Mouse (Mus musculus): ENCODE data around the gene Zfp341. TPM values are rescaled to one million over a fixed set of nuclear protein-coding genes. Genes with fewer than 3 reads are reported as not detected.

The Zfp341 gene
- polyA plus RNA-seq, 1 experiment: 3.4 TPM

GRCm38 (mm10) chr2:154642005-154642459 is 28.9 kb downstream of the Zfp341 start:
- Histone ChIP-seq H3K36me3 (ENCODE audit: control insufficient read depth, insufficient read depth) (peaks cover 4% of the 10 kb centered on the region), H3K4me3 (no peak overlapping the region), H3ac (ENCODE audit: control insufficient read depth, insufficient read length) (no peak overlapping the region), H3K4me2 (ENCODE audit: low read depth) (no peak overlapping the region), H3K79me2 (ENCODE audit: control insufficient read depth, insufficient read depth) (no peaks in the 10 kb centered on the region), H3K27me3 (ENCODE audit: control insufficient read depth, insufficient read depth, insufficient read length) (no peaks in the 10 kb centered on the region)
- TF ChIP-seq CEBPB (IDR thresholded peaks at IDR 0.05; ENCODE audit: insufficient read depth, poor library complexity, severe bottlenecking): no peak
- TF ChIP-seq POLR2AphosphoS2 (IDR thresholded peaks at IDR 0.05; ENCODE audit: insufficient read length, low read depth): no peak
- no peak for TF ChIP-seq POLR2A (IDR thresholded peaks at IDR 0.05; ENCODE audit: insufficient read length, low read depth)
- no peak for TF ChIP-seq MYOG (IDR thresholded peaks at IDR 0.05; ENCODE audit: control insufficient read depth in 1 of 3, insufficient read depth in 1 of 3, insufficient read length in 2 of 3, low read depth in 2 of 3)
- no peak for TF ChIP-seq MAX (IDR thresholded peaks at IDR 0.05; ENCODE audit: low read depth)
- no peak for TF ChIP-seq MYOD1 (IDR thresholded peaks at IDR 0.05; ENCODE audit: control insufficient read depth in 1 of 3, insufficient read length in 2 of 3, low read depth in 2 of 3)
- no peak for TF ChIP-seq SRF (IDR thresholded peaks at IDR 0.05; ENCODE audit: control insufficient read depth, insufficient read length, low read depth)

GRCm38 (mm10) chr2:154642712-154643385 is 29.8 kb downstream of the Zfp341 start:
- TF ChIP-seq USF1 (IDR thresholded peaks at IDR 0.05; ENCODE audit: low read depth) (no peak), REST (IDR thresholded peaks at IDR 0.05; ENCODE audit: insufficient read depth, insufficient read length) (no peak), POLR2A (IDR thresholded peaks at IDR 0.05; ENCODE audit: insufficient read length, low read depth) (no peak), E2F4 (IDR thresholded peaks at IDR 0.05; ENCODE audit: insufficient read depth) (no peak), SRF (IDR thresholded peaks at IDR 0.05; ENCODE audit: control insufficient read depth, insufficient read length, low read depth) (no peak), MYOD1 (IDR thresholded peaks at IDR 0.05; ENCODE audit: control insufficient read depth in 1 of 3, insufficient read length in 2 of 3, low read depth in 2 of 3) (no peak), TCF12 (IDR thresholded peaks at IDR 0.05; ENCODE audit: insufficient read depth, poor library complexity, severe bottlenecking) (no peak), TCF3 (IDR thresholded peaks at IDR 0.05; ENCODE audit: insufficient read length, low read depth) (no peak), POLR2AphosphoS2 (IDR thresholded peaks at IDR 0.05; ENCODE audit: insufficient read length, low read depth) (no peak), MYOG (IDR thresholded peaks at IDR 0.05; ENCODE audit: control insufficient read depth in 1 of 3, insufficient read depth in 1 of 3, insufficient read length in 2 of 3, low read depth in 2 of 3) (no peak), MAX (IDR thresholded peaks at IDR 0.05; ENCODE audit: low read depth) (no peak), CEBPB (IDR thresholded peaks at IDR 0.05; ENCODE audit: insufficient read depth, poor library complexity, severe bottlenecking) (no peak)
- Histone ChIP-seq H3K36me3 (ENCODE audit: control insufficient read depth, insufficient read depth) (peaks cover 4% of the 10 kb centered on the region), H3K27me3 (ENCODE audit: control insufficient read depth, insufficient read depth, insufficient read length) (no peaks in the 10 kb centered on the region), H3K4me3 (no peak overlapping the region), H3K4me2 (ENCODE audit: low read depth) (no peak overlapping the region), H3K79me2 (ENCODE audit: control insufficient read depth, insufficient read depth) (no peaks in the 10 kb centered on the region), H3ac (ENCODE audit: control insufficient read depth, insufficient read length) (no peak overlapping the region)

- H3K4me2 ChIP-seq (ENCODE audit: low read depth): no peak overlapping the region
- TF ChIP-seq E2F4 (IDR thresholded peaks at IDR 0.05; ENCODE audit: insufficient read depth) (no peak), TCF12 (IDR thresholded peaks at IDR 0.05; ENCODE audit: insufficient read depth, poor library complexity, severe bottlenecking) (no peak)
- H3K79me2 ChIP-seq (ENCODE audit: control insufficient read depth, insufficient read depth): no peaks in the 10 kb centered on the region
- no peak overlapping the region for H3K4me3 ChIP-seq
- no peaks in the 10 kb centered on the region for H3K36me3 ChIP-seq (ENCODE audit: control insufficient read depth, insufficient read depth)
- H3K27me3 ChIP-seq (ENCODE audit: control insufficient read depth, insufficient read depth, insufficient read length): no peaks in the 10 kb centered on the region
- no peak overlapping the region for H3ac ChIP-seq (ENCODE audit: control insufficient read depth, insufficient read length)
Observed at GRCm38 (mm10) chr2:154646634-154647033, 33.5 kb downstream of the Zfp341 start.

GRCm38 (mm10) chr2:154648086-154648485 is 35.0 kb downstream of the Zfp341 start:
- Histone ChIP-seq H3ac (ENCODE audit: control insufficient read depth, insufficient read length) (no peak overlapping the region), H3K4me3 (no peak overlapping the region), H3K36me3 (ENCODE audit: control insufficient read depth, insufficient read depth) (no peaks in the 10 kb centered on the region), H3K27me3 (ENCODE audit: control insufficient read depth, insufficient read depth, insufficient read length) (no peaks in the 10 kb centered on the region), H3K79me2 (ENCODE audit: control insufficient read depth, insufficient read depth) (no peaks in the 10 kb centered on the region), H3K4me2 (ENCODE audit: low read depth) (no peak overlapping the region)
- no peak for TF ChIP-seq POLR2AphosphoS2 (IDR thresholded peaks at IDR 0.05; ENCODE audit: insufficient read length, low read depth)
- no peak for TF ChIP-seq REST (IDR thresholded peaks at IDR 0.05; ENCODE audit: insufficient read depth, insufficient read length)
- no peak for TF ChIP-seq SRF (IDR thresholded peaks at IDR 0.05; ENCODE audit: control insufficient read depth, insufficient read length, low read depth)
- no peak for TF ChIP-seq E2F4 (IDR thresholded peaks at IDR 0.05; ENCODE audit: insufficient read depth)
- no peak for TF ChIP-seq TCF3 (IDR thresholded peaks at IDR 0.05; ENCODE audit: insufficient read length, low read depth)
- TF ChIP-seq POLR2A (IDR thresholded peaks at IDR 0.05; ENCODE audit: insufficient read length, low read depth): no peak
- TF ChIP-seq MAX (IDR thresholded peaks at IDR 0.05; ENCODE audit: low read depth): no peak
- no peak for TF ChIP-seq USF1 (IDR thresholded peaks at IDR 0.05; ENCODE audit: low read depth)
- no peak for TF ChIP-seq CEBPB (IDR thresholded peaks at IDR 0.05; ENCODE audit: insufficient read depth, poor library complexity, severe bottlenecking)
- no peak for TF ChIP-seq MYOD1 (IDR thresholded peaks at IDR 0.05; ENCODE audit: control insufficient read depth in 1 of 3, insufficient read length in 2 of 3, low read depth in 2 of 3)
- TF ChIP-seq MYOG (IDR thresholded peaks at IDR 0.05; ENCODE audit: control insufficient read depth in 1 of 3, insufficient read depth in 1 of 3, insufficient read length in 2 of 3, low read depth in 2 of 3): no peak
- TF ChIP-seq TCF12 (IDR thresholded peaks at IDR 0.05; ENCODE audit: insufficient read depth, poor library complexity, severe bottlenecking): no peak

GRCm38 (mm10) chr2:154650404-154650803 is 37.3 kb downstream of the Zfp341 start:
- H3ac ChIP-seq (ENCODE audit: control insufficient read depth, insufficient read length): no peak overlapping the region
- H3K79me2 ChIP-seq (ENCODE audit: control insufficient read depth, insufficient read depth): no peaks in the 10 kb centered on the region
- no peak for TF ChIP-seq POLR2AphosphoS2 (IDR thresholded peaks at IDR 0.05; ENCODE audit: insufficient read length, low read depth)
- no peak for TF ChIP-seq TCF12 (IDR thresholded peaks at IDR 0.05; ENCODE audit: insufficient read depth, poor library complexity, severe bottlenecking)
- no peak for TF ChIP-seq USF1 (IDR thresholded peaks at IDR 0.05; ENCODE audit: low read depth)
- no peak for TF ChIP-seq MYOD1 (IDR thresholded peaks at IDR 0.05; ENCODE audit: control insufficient read depth in 1 of 3, insufficient read length in 2 of 3, low read depth in 2 of 3)
- no peak for TF ChIP-seq MYOG (IDR thresholded peaks at IDR 0.05; ENCODE audit: control insufficient read depth in 1 of 3, insufficient read depth in 1 of 3, insufficient read length in 2 of 3, low read depth in 2 of 3)
- no peak for TF ChIP-seq MAX (IDR thresholded peaks at IDR 0.05; ENCODE audit: low read depth)
- no peak for TF ChIP-seq TCF3 (IDR thresholded peaks at IDR 0.05; ENCODE audit: insufficient read length, low read depth)
- TF ChIP-seq POLR2A (IDR thresholded peaks at IDR 0.05; ENCODE audit: insufficient read length, low read depth): no peak
- TF ChIP-seq SRF (IDR thresholded peaks at IDR 0.05; ENCODE audit: control insufficient read depth, insufficient read length, low read depth): no peak
- TF ChIP-seq E2F4 (IDR thresholded peaks at IDR 0.05; ENCODE audit: insufficient read depth): no peak
- TF ChIP-seq REST (IDR thresholded peaks at IDR 0.05; ENCODE audit: insufficient read depth, insufficient read length): no peak
- no peak for TF ChIP-seq CEBPB (IDR thresholded peaks at IDR 0.05; ENCODE audit: insufficient read depth, poor library complexity, severe bottlenecking)
- no peaks in the 10 kb centered on the region for H3K27me3 ChIP-seq (ENCODE audit: control insufficient read depth, insufficient read depth, insufficient read length)
- no peak overlapping the region for H3K4me3 ChIP-seq
- no peaks in the 10 kb centered on the region for H3K36me3 ChIP-seq (ENCODE audit: control insufficient read depth, insufficient read depth)
- H3K4me2 ChIP-seq (ENCODE audit: low read depth): no peak overlapping the region

Data from myocyte (in vitro differentiated cells).